Mouse (Mus musculus): ENCODE data around the gene 9130204L05Rik. TPM values are rescaled to one million over a fixed set of nuclear protein-coding genes. Genes with fewer than 3 reads are reported as not detected.

9130204L05Rik gene
- polyA plus RNA-seq (2012; ENCODE audit: insufficient read depth, insufficient read length, low replicate concordance, missing spikeins): not detected in 2 replicates

DNA sequence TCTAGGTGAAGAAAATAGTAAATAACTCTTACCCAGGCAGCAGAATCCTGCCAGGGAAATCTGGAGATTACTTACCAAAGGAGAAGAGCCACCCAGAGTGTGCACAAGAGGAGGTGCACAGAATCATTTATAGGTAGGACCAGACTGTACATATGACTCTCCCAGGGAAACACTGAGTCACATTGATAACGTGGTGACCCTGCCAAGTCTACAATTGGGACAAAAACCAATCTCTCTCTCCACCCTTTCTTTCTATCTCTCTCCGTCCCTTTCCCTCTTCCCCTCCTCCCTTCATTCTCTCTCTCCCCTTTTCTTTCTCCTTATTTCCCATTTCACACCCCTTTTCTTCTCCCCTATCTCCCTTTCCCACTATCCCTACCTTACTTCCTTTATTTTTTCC, at the start of gene 9130204L05Rik:
9130204L05Rik (minus strand) TSS at position 101 of the 400 bp plus-strand sequence.
- Histone ChIP-seq H3K27ac (ENCODE audit: insufficient read depth, low read depth, low read length) (no peak within 1 kb of the TSS), H3K4me3 (ENCODE audit: insufficient read depth, low read depth, low read length) (no peak within 1 kb of the TSS), H3K4me1 (ENCODE audit: control insufficient read depth, insufficient read depth, low read length) (no peaks in the 10 kb centered on the region)
- TF ChIP-seq CTCF (IDR thresholded peaks at IDR 0.05; ENCODE audit: insufficient read depth, low read depth, low read length) (no peak), POLR2A (IDR thresholded peaks at IDR 0.05; ENCODE audit: insufficient read depth, low read depth, low read length) (no peak)
- 67% methylated on average over 2 of the region's 2 CpGs for WGBS

DNA sequence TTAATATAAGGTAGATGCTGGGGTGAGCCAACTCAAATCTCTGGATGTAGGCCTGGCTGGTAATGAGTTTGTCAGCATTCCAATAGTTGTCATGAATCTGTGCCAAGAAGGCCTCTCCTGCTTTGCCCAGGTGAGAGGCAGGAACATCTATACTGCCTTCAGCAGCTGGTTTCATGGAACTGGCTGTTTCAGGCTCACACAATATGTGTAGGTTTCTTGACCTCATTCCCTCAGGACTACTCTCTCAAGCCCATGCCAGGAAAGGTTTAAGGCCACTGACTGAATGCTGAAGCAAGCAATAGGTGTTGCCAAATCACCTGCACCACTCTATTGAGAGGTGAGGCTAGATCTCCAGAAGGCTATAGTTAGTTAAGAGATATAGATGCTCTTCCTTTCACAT, 18.1 kb upstream of the 9130204L05Rik start:
- Histone ChIP-seq H3K27ac (ENCODE audit: insufficient read depth, low read depth, low read length) (no peak overlapping the region), H3K4me1 (ENCODE audit: control insufficient read depth, insufficient read depth, low read length) (no peaks in the 10 kb centered on the region), H3K4me3 (ENCODE audit: insufficient read depth, low read depth, low read length) (no peak overlapping the region)
- TF ChIP-seq POLR2A (IDR thresholded peaks at IDR 0.05; ENCODE audit: insufficient read depth, low read depth, low read length) (no peak), CTCF (IDR thresholded peaks at IDR 0.05; ENCODE audit: insufficient read depth, low read depth, low read length) (no peak)

DNA sequence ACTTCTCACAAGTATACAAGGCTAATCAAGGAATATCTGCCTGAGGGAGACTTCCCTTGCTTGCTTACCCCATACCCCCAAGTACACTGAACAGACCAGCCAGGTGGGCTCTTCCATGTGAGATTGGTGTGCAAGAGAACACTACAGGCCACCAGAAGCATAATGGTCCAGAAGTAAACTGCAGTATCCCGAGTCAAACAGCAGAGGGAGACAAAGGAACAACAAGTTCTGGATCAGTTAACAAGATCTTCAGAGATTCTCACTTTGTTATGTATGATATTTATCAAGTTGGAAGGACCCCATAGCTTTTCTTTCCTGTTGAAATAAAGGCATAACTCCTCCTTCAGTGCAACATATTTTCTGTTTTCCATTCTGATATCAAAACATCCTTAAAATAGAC, 31.4 kb downstream of the 9130204L05Rik start:
- H3K4me3 ChIP-seq (ENCODE audit: insufficient read depth, low read depth, low read length): no peak overlapping the region
- no peaks in the 10 kb centered on the region for H3K4me1 ChIP-seq (ENCODE audit: control insufficient read depth, insufficient read depth, low read length)
- 0% methylated on average over 1 of the region's 1 CpGs for WGBS
- no peak overlapping the region for H3K27ac ChIP-seq (ENCODE audit: insufficient read depth, low read depth, low read length)
- TF ChIP-seq POLR2A (IDR thresholded peaks at IDR 0.05; ENCODE audit: insufficient read depth, low read depth, low read length): no peak
- TF ChIP-seq CTCF (IDR thresholded peaks at IDR 0.05; ENCODE audit: insufficient read depth, low read depth, low read length): no peak

DNA sequence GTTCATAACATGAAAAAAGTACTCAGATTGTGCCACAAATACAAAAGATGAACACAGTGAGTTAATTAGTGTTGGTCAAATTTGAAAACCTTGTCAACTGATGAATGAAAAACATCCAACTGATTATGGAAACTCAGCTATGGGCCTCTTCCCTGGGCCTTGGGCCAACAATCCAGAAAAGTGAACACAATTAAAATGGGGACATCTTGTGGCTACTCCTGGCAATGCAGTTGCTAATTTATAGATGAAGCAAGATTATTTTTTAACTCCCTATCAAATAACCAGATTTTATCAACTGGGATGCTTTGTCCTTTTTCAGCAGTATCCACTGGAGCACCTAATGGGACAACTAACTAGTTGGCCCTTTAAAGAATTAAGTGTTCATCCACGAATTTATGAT, 37.9 kb downstream of the 9130204L05Rik start:
- Histone ChIP-seq H3K4me3 (ENCODE audit: insufficient read depth, low read depth, low read length) (no peak overlapping the region), H3K27ac (ENCODE audit: insufficient read depth, low read depth, low read length) (no peak overlapping the region), H3K4me1 (ENCODE audit: control insufficient read depth, insufficient read depth, low read length) (no peaks in the 10 kb centered on the region)
- TF ChIP-seq POLR2A (IDR thresholded peaks at IDR 0.05; ENCODE audit: insufficient read depth, low read depth, low read length): no peak
- TF ChIP-seq CTCF (IDR thresholded peaks at IDR 0.05; ENCODE audit: insufficient read depth, low read depth, low read length): no peak
- WGBS: 2% methylated on average over 1 of the region's 1 CpGs

Measured in olfactory bulb, adult 2 months (tissue).